Mouse (Mus musculus) thymus, postnatal 36 days (tissue): ENCODE measurements around the gene Cfap97d2.

Experiments used
- DNase-seq, 2 experiments: peaks; one replicate each; pipeline ENCODE4 v3.0.0; 2022; ENCODE audit warnings: mixed read lengths in 2 of 2

Gene Cfap97d2

GRCm38 (mm10) chr8:13753680-13754079, 48.0 kb downstream of the Cfap97d2 start:
- DNase-seq = peak; percentile 74 to 79

GRCm38 (mm10) chr8:13756480-13756879, 50.8 kb downstream of the Cfap97d2 start:
- DNase-seq = no peak

- DNase-seq = peak; percentile 86 to 89
Measured at GRCm38 (mm10) chr8:13756982-13757804, 51.5 kb downstream of the Cfap97d2 start, which contains the start of gene Cdc16. Gene Cdc16 (plus strand): TSS chr8:13757676.

- peak; percentile 34 to 37 for DNase-seq
Measured at GRCm38 (mm10) chr8:13757805-13758727, 52.4 kb downstream of the Cfap97d2 start.

GRCm38 (mm10) chr8:13769206-13769605, 63.5 kb downstream of the Cfap97d2 start:
- DNase-seq = no peak

GRCm38 (mm10) chr8:13780536-13780935, 74.8 kb downstream of the Cfap97d2 start:
- no peak for DNase-seq

- DNase-seq = peak; percentile 91 to 92
Measured at GRCm38 (mm10) chr8:13785250-13785763, 79.6 kb downstream of the Cfap97d2 start, which contains the start of gene Upf3a. Gene Upf3a (plus strand): TSS chr8:13785615.

- DNase-seq = peak; percentile 95 to 96
Measured at GRCm38 (mm10) chr8:13785764-13786299, 80.1 kb downstream of the Cfap97d2 start.

GRCm38 (mm10) chr8:13789606-13790005, 83.9 kb downstream of the Cfap97d2 start:
- no peak for DNase-seq
